Mouse (Mus musculus): Measurements from ENCODE around the gene Ocln.

DNA sequence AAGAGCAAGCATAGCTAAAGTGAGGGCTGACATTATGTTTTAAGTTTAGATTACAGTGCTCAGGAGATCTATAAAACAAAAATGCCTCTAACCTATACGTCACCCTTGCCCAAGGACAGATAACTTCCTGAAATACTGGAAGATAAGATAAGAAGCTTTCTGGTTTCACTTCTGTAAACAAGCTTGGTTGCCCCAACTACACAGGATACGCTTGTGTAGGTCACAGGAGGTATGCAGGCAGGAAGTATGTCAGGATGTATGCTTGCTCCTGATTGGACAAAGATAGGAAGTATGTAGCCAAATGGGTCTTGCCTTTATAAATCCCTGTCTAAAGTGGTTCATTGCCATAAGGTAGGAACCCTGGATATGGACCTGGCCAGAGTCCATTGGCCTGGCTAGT is 23.4 kb upstream of the Ocln start:
- TF ChIP-seq POLR2A (IDR thresholded peaks at IDR 0.05; ENCODE audit: insufficient read depth, low read depth, low read length): no peak
- no peak for TF ChIP-seq CTCF (IDR thresholded peaks at IDR 0.05)
